Mouse (Mus musculus) kidney, postnatal 36 days (tissue): ENCODE measurements around the gene 4930539E08Rik.

ENCODE experiments used
- DNase-seq, 2 experiments: peaks; one replicate each; pipeline ENCODE4 v3.0.0; 2021 to 2022; ENCODE audit warnings: mixed read lengths in 2 of 2

Gene 4930539E08Rik

GRCm38 (mm10) chr17:28854377-28854776, 60.7 kb downstream of the 4930539E08Rik start:
- no peak for DNase-seq

GRCm38 (mm10) chr17:28850511-28850910, 64.6 kb downstream of the 4930539E08Rik start:
- DNase-seq: no peak

DNA sequence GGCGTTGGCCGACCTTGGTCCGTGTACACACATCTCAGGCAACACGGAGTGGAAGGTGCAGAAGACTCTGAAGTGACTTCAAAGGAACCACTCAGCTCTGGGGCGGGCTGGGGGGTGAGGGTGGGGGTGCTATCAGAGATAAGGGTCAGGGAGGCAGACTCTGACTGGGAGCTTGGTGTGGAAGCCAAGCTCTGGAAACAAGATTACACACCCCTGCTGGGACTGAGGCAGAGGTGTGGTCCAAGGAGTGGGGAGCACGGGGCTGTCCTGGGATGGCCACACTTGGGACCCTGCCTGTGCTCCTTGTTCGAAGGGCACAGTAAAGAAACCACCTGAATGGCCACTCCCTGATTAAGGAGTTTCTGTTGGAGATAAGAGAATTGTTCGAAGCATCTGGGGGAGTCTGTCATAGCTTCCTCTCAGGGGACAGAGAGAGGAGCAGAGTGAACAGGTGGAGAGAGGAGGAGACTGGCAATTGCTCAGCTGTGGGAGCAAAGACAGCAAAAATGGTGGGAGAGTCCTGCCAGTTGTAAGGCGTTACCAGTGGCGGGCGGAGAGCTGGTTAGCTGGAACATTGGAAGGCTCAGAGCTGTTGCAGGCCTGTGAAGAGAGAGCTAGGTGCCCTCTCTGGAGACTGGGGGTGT, 68.0 kb downstream of the 4930539E08Rik start:
- no peak for DNase-seq
